Mouse (Mus musculus): ENCODE measurements around the gene Rarb.

DNA sequence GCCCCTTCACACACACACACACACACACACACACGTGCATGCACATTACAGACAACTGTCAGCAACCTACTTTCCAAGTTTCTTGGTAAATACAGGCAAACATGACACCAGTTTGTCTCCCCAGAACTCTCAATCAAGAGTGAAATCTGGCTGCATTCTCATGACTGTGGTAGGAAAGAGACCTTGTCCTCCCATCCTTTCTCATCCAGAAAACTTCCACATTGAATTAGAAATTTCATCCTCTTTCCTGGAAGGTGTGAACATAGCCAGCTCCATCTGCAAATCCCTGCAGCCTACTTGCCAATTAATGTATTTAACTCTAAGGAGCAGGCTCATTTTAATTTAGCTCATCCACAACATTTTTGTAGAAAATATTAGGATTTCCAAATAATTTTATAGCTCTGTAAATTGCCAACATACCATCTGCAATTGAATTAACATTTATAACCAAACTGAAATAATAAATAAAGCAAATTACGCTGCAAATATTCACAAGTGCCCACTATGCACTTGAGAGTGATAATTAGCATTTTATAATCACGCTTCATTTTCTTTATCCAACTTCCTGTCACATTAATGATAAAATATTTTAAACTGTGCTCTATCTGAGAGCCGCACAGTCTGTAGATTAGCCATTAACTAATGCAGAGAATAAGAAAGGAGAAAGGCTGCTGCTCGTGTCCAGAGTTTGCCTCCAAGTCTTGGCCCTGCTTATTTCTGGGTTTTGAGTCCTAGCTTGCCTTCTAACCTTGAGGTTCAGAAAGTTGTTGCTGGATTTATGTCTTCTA, 293.6 kb downstream of the Rarb start:
- TF ChIP-seq CTCF (IDR thresholded peaks at IDR 0.05; ENCODE audit: low read depth, low read length) (no peak), TAL1 (conservative IDR thresholded peaks at IDR 0.05; ENCODE audit: low read depth, low read length) (no peak), POLR2AphosphoS5 (IDR thresholded peaks at IDR 0.05; ENCODE audit: insufficient replicate concordance, low read depth, low read length) (no peak), GATA1 (IDR thresholded peaks at IDR 0.05; ENCODE audit: borderline replicate concordance, low read length) (no peak), GATA2 (IDR thresholded peaks at IDR 0.05; ENCODE audit: borderline replicate concordance, low read depth, low read length) (no peak)
